In the genomic region with DNA sequence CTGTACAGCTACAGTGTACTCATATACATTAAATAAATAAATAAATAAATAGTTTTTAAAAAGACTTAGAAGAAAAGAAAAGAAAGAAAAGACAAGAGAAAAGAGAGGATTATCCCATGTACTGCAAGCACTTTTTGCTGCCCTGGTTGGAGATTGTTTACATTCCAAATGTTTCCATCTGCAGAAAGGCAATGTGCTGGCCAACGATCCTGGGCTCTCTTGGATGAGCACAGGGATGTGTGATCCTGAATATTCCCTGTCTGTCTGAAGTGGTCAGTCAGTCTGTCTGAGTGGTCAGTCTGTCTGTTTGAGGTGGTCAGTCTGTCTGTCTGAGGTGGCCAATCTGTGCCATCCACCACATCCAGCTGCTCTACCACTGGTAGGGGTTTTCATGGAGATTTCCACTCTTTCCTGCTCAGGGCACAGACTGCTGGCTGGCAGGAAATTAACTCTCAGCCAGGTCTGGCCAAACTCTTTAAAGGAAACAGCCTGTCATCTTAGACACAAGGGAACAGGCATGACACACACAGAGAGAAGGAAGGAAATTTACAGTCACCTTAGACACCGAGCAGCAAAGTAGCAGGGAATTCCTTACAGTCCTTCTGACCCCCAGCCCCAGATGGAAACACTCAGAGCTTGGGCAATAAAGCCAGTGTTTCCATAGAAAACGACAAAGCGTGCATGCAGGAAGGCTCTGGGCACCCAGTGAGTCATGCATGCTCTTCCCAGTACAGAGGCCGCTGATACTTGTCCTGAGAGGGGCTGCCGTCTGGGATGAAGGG, we compare ENCODE assay signal across 9 mouse cellular contexts. TPM values are rescaled to one million over a fixed set of nuclear protein-coding genes. Genes with fewer than 3 reads are reported as not detected.
DNase-seq lines count a peak whose midpoint lies in the region; ATAC-seq lines count a peak whose summit lies in the region.
"Had no signal": no experiment of that assay in that cellular context is flagged by ENCODE, and none has a peak within 500 bp of the region (broad histone marks: within the 10 kb centered on the region; RNA-seq: fewer than 3 reads in every experiment).

No protein-coding gene starts in this region.

- H3K4me1 ChIP-seq in heart, embryonic 12.5 days (replicated peaks): peaks cover 24% of the 10 kb centered on the region
- H3K4me1 ChIP-seq in limb, embryonic 12.5 days (replicated peaks): peaks cover 19% of the 10 kb centered on the region
- no peaks in the 10 kb centered on the region for H3K4me1 ChIP-seq in midbrain, embryonic 13.5 days (replicated peaks)
- H3K4me1 ChIP-seq: midbrain, embryonic 12.5 days had no signal

- peaks cover 30% of the 10 kb centered on the region for H3K36me3 ChIP-seq in heart, embryonic 12.5 days
- H3K36me3 ChIP-seq in limb, embryonic 12.5 days: peaks cover 22% of the 10 kb centered on the region
- H3K36me3 ChIP-seq in midbrain, embryonic 13.5 days: no peaks in the 10 kb centered on the region

- H3K27me3 ChIP-seq in heart, embryonic 12.5 days (replicated peaks): no peaks in the 10 kb centered on the region
- H3K27me3 ChIP-seq in limb, embryonic 12.5 days: no peaks in the 10 kb centered on the region
- no peaks in the 10 kb centered on the region for H3K27me3 ChIP-seq in midbrain, embryonic 13.5 days
- H3K27me3 ChIP-seq: midbrain, embryonic 12.5 days had no signal

- DNase-seq in heart, adult 11 months: no peak
- DNase-seq in 416B (ENCODE audit: low read depth): peak; percentile 62
- DNase-seq in forelimb bud, embryonic 11.5 days (ENCODE audit: low read depth, low spot score): peak; percentile 83
- no peak for DNase-seq in right cerebral cortex, adult 2 months (ENCODE audit: low spot score in 2 of 2)

- H3K9ac ChIP-seq in heart, embryonic 12.5 days: no peak overlapping the region
- H3K9ac ChIP-seq in limb, embryonic 12.5 days (replicated peaks): 0 out of 2 replicates have a peak overlapping the region, but pooled peaks have one; percentile 23
- no peak overlapping the region for H3K9ac ChIP-seq in midbrain, embryonic 13.5 days (replicated peaks)
- H3K9ac ChIP-seq: midbrain, embryonic 12.5 days had no signal

- peak; percentile 51 for ATAC-seq in heart, embryonic 12.5 days (ENCODE audit: insufficient number of reproducible peaks, low FRiP score)
- ATAC-seq in limb, embryonic 12.5 days (ENCODE audit: insufficient number of reproducible peaks, insufficient read depth, low FRiP score, low TSS enrichment, low read depth): 0 out of 2 replicates have a peak, but pooled peaks have one; percentile 33
- no peak for ATAC-seq in midbrain, embryonic 13.5 days
- no peak for ATAC-seq in monocyte, adult 5-6 weeks (replicated peaks; ENCODE audit: insufficient number of reproducible peaks, low FRiP score, low TSS enrichment, poor library complexity, severe bottlenecking)

- peak overlapping the region; percentile 73 for H3K27ac ChIP-seq in heart, embryonic 12.5 days (ENCODE audit: poor library complexity, severe bottlenecking)
- H3K27ac ChIP-seq in limb, embryonic 12.5 days: peak overlapping the region; percentile 87
- H3K27ac ChIP-seq in midbrain, embryonic 13.5 days: no peak overlapping the region
- H3K27ac ChIP-seq: midbrain, embryonic 12.5 days had no signal

- H3K4me2 ChIP-seq in heart, embryonic 12.5 days: no peak overlapping the region
- H3K4me2 ChIP-seq in limb, embryonic 12.5 days: 0 out of 2 replicates have a peak overlapping the region, but pooled peaks have one; percentile 15
- H3K4me2 ChIP-seq in midbrain, embryonic 13.5 days (replicated peaks): no peak overlapping the region
- H3K4me2 ChIP-seq: midbrain, embryonic 12.5 days had no signal

- no peaks in the 10 kb centered on the region for H3K9me3 ChIP-seq in heart, embryonic 12.5 days (replicated peaks)
- H3K9me3 ChIP-seq in limb, embryonic 12.5 days: no peaks in the 10 kb centered on the region
- H3K9me3 ChIP-seq in midbrain, embryonic 13.5 days: no peaks in the 10 kb centered on the region
- H3K9me3 ChIP-seq: midbrain, embryonic 12.5 days had no signal

- 45% methylated on average over 6 of the region's 6 CpGs for WGBS in heart, embryonic 12.5 days
- WGBS in limb, embryonic 12.5 days: 14% methylated on average over 6 of the region's 6 CpGs
- WGBS in midbrain, embryonic 13.5 days: 73% methylated on average over 6 of the region's 6 CpGs

- no peak overlapping the region for H3K4me3 ChIP-seq in heart, embryonic 12.5 days
- H3K4me3 ChIP-seq in limb, embryonic 12.5 days (replicated peaks): no peak overlapping the region
- no peak overlapping the region for H3K4me3 ChIP-seq in midbrain, embryonic 13.5 days (replicated peaks)
- H3K4me3 ChIP-seq: midbrain, embryonic 12.5 days had no signal

RNA-seq across cellular contexts. Expression of a gene that starts 18.4 kb away (rescaled TPM):
- 49.9 and 51.3 TPM in 2 replicates for polyA plus RNA-seq in heart, embryonic 12.5 days (2016; fragmentation: Nextera tagmentation; extraction: Ambion mirVana)
- polyA plus RNA-seq in limb, embryonic 12.5 days (2016; fragmentation: Nextera tagmentation; extraction: Ambion mirVana): 40.6 and 41.0 TPM in 2 replicates
- 12.2 and 12.8 TPM in 2 replicates for polyA plus RNA-seq in midbrain, embryonic 13.5 days (2015; fragmentation: Nextera tagmentation; extraction: Ambion mirVana)
- 1.5 to 4.0 TPM (median 1.9 TPM) in 3 replicates for total RNA-seq in monocyte, adult 5-6 weeks (2017)

RNA-seq across cellular contexts. Expression of a gene that starts 55.8 kb away (rescaled TPM):
- 507 and 511 TPM in 2 replicates for polyA plus RNA-seq in heart, embryonic 12.5 days (2016; fragmentation: Nextera tagmentation; extraction: Ambion mirVana)
- 359 and 372 TPM in 2 replicates for polyA plus RNA-seq in limb, embryonic 12.5 days (2016; fragmentation: Nextera tagmentation; extraction: Ambion mirVana)
- polyA plus RNA-seq in midbrain, embryonic 13.5 days (2015; fragmentation: Nextera tagmentation; extraction: Ambion mirVana): 471 and 522 TPM in 2 replicates
- 124 to 194 TPM (median 167 TPM) in 3 replicates for total RNA-seq in monocyte, adult 5-6 weeks (2017)

Comparison
In these comparisons a context has a peak if more than half of its experiments do, and no peak if none do; other contexts are left out.
1. ATAC-seq: peak in heart, embryonic 12.5 days (single experiment) and limb, embryonic 12.5 days (single experiment); none in midbrain, embryonic 13.5 days (single experiment) and monocyte, adult 5-6 weeks (single experiment).
2. DNase-seq: peak in 416B (single experiment) and forelimb bud, embryonic 11.5 days (single experiment); none in heart, adult 11 months (single experiment) and right cerebral cortex, adult 2 months (0 of 2).